Mouse (Mus musculus): ENCODE results near the gene Tprkb. TPM values are rescaled to one million over a fixed set of nuclear protein-coding genes. Genes with fewer than 3 reads are reported as not detected.
A peak's percentile ranks its signal among the peaks of the same experiment; 100 is the strongest.
"Not testable (repeated sequence)": the region's sequence is repeated elsewhere in the genome, so short reads cannot be mapped to it uniquely, and the experiment has no call there.

Tprkb gene
- polyA plus RNA-seq, 1 experiment = 16.0 TPM

- under 1% methylated on average over 70 of the region's 70 CpGs for WGBS
- TF ChIP-seq CTCF (IDR thresholded peaks at IDR 0.05; ENCODE audit: extremely low read depth, insufficient read length, insufficient replicate concordance, low read depth, low read length) (no peak), POLR2A (IDR thresholded peaks at IDR 0.05; ENCODE audit: low read depth, low read length) (peak; percentile 84)
- Histone ChIP-seq H3K27me3 (ENCODE audit: control insufficient read depth, insufficient read depth, low read length) (no peaks in the 10 kb centered on the region), H3K27ac (ENCODE audit: insufficient read depth, low read depth, low read length) (peak within 1 kb of the TSS; percentile 99), H3K4me3 (ENCODE audit: low read depth, low read length) (peak within 1 kb of the TSS; percentile 89), H3K36me3 (ENCODE audit: control insufficient read depth, insufficient read depth, low read length) (peaks cover 16% of the 10 kb centered on the region), H3K4me1 (ENCODE audit: control insufficient read depth, insufficient read depth, insufficient read length, low read length) (no peaks in the 10 kb centered on the region)
Observed at GRCm38 (mm10) chr6:85961101-85962091, 49.7 kb downstream of the Tprkb start, which contains the start of gene Dusp11. Dusp11 (minus strand) TSS chr6:85961667.

- not testable (repeated sequence) for H3K27me3 ChIP-seq (ENCODE audit: control insufficient read depth, insufficient read depth, low read length); H3K4me3 ChIP-seq (ENCODE audit: low read depth, low read length); H3K27ac ChIP-seq (ENCODE audit: insufficient read depth, low read depth, low read length); H3K4me1 ChIP-seq (ENCODE audit: control insufficient read depth, insufficient read depth, insufficient read length, low read length); H3K36me3 ChIP-seq (ENCODE audit: control insufficient read depth, insufficient read depth, low read length)
- 37% methylated on average over 6 of the region's 6 CpGs for WGBS
Observed at GRCm38 (mm10) chr6:85966081-85966480, 54.4 kb downstream of the Tprkb start.

GRCm38 (mm10) chr6:85966686-85967085, 55.0 kb downstream of the Tprkb start:
- Histone ChIP-seq H3K4me3 (ENCODE audit: low read depth, low read length) (no peak overlapping the region), H3K36me3 (ENCODE audit: control insufficient read depth, insufficient read depth, low read length) (no peaks in the 10 kb centered on the region), H3K27ac (ENCODE audit: insufficient read depth, low read depth, low read length) (no peak overlapping the region), H3K27me3 (ENCODE audit: control insufficient read depth, insufficient read depth, low read length) (no peaks in the 10 kb centered on the region), H3K4me1 (ENCODE audit: control insufficient read depth, insufficient read depth, insufficient read length, low read length) (no peaks in the 10 kb centered on the region)
- 79% methylated on average over 4 of the region's 4 CpGs for WGBS
- TF ChIP-seq CTCF (IDR thresholded peaks at IDR 0.05; ENCODE audit: extremely low read depth, insufficient read length, insufficient replicate concordance, low read depth, low read length) = no peak
- no peak for TF ChIP-seq POLR2A (IDR thresholded peaks at IDR 0.05; ENCODE audit: low read depth, low read length)

- no peaks in the 10 kb centered on the region for H3K27me3 ChIP-seq (ENCODE audit: control insufficient read depth, insufficient read depth, low read length)
- TF ChIP-seq CTCF (IDR thresholded peaks at IDR 0.05; ENCODE audit: extremely low read depth, insufficient read length, insufficient replicate concordance, low read depth, low read length) (no peak), POLR2A (IDR thresholded peaks at IDR 0.05; ENCODE audit: low read depth, low read length) (no peak)
- no peaks in the 10 kb centered on the region for H3K4me1 ChIP-seq (ENCODE audit: control insufficient read depth, insufficient read depth, insufficient read length, low read length)
- H3K4me3 ChIP-seq (ENCODE audit: low read depth, low read length) = no peak overlapping the region
- no peak overlapping the region for H3K27ac ChIP-seq (ENCODE audit: insufficient read depth, low read depth, low read length)
- no peaks in the 10 kb centered on the region for H3K36me3 ChIP-seq (ENCODE audit: control insufficient read depth, insufficient read depth, low read length)
- WGBS = 34% methylated on average over 2 of the region's 2 CpGs
Observed at GRCm38 (mm10) chr6:85969889-85970288, 58.2 kb downstream of the Tprkb start.

GRCm38 (mm10) chr6:85972699-85973098, 61.0 kb downstream of the Tprkb start:
- no peaks in the 10 kb centered on the region for H3K27me3 ChIP-seq (ENCODE audit: control insufficient read depth, insufficient read depth, low read length)
- WGBS = 62% methylated on average over 3 of the region's 3 CpGs
- H3K36me3 ChIP-seq (ENCODE audit: control insufficient read depth, insufficient read depth, low read length) = no peaks in the 10 kb centered on the region
- H3K4me1 ChIP-seq (ENCODE audit: control insufficient read depth, insufficient read depth, insufficient read length, low read length) = no peaks in the 10 kb centered on the region
- no peak overlapping the region for H3K27ac ChIP-seq (ENCODE audit: insufficient read depth, low read depth, low read length)
- no peak overlapping the region for H3K4me3 ChIP-seq (ENCODE audit: low read depth, low read length)
- no peak for TF ChIP-seq CTCF (IDR thresholded peaks at IDR 0.05; ENCODE audit: extremely low read depth, insufficient read length, insufficient replicate concordance, low read depth, low read length)
- no peak for TF ChIP-seq POLR2A (IDR thresholded peaks at IDR 0.05; ENCODE audit: low read depth, low read length)

- Histone ChIP-seq H3K4me3 (ENCODE audit: low read depth, low read length) (no peak overlapping the region), H3K4me1 (ENCODE audit: control insufficient read depth, insufficient read depth, insufficient read length, low read length) (no peaks in the 10 kb centered on the region), H3K36me3 (ENCODE audit: control insufficient read depth, insufficient read depth, low read length) (no peaks in the 10 kb centered on the region), H3K27me3 (ENCODE audit: control insufficient read depth, insufficient read depth, low read length) (no peaks in the 10 kb centered on the region), H3K27ac (ENCODE audit: insufficient read depth, low read depth, low read length) (no peak overlapping the region)
- WGBS = 60% methylated on average over 3 of the region's 3 CpGs
- TF ChIP-seq CTCF (IDR thresholded peaks at IDR 0.05; ENCODE audit: extremely low read depth, insufficient read length, insufficient replicate concordance, low read depth, low read length) (no peak), POLR2A (IDR thresholded peaks at IDR 0.05; ENCODE audit: low read depth, low read length) (no peak)
Observed at GRCm38 (mm10) chr6:85973336-85973735, 61.7 kb downstream of the Tprkb start.

GRCm38 (mm10) chr6:85974941-85975617, 63.4 kb downstream of the Tprkb start:
- no peak for TF ChIP-seq POLR2A (IDR thresholded peaks at IDR 0.05; ENCODE audit: low read depth, low read length)
- no peak for TF ChIP-seq CTCF (IDR thresholded peaks at IDR 0.05; ENCODE audit: extremely low read depth, insufficient read length, insufficient replicate concordance, low read depth, low read length)
- Histone ChIP-seq H3K4me1 (ENCODE audit: control insufficient read depth, insufficient read depth, insufficient read length, low read length) (no peaks in the 10 kb centered on the region), H3K27ac (ENCODE audit: insufficient read depth, low read depth, low read length) (no peak overlapping the region), H3K4me3 (ENCODE audit: low read depth, low read length) (no peak overlapping the region), H3K27me3 (ENCODE audit: control insufficient read depth, insufficient read depth, low read length) (no peaks in the 10 kb centered on the region), H3K36me3 (ENCODE audit: control insufficient read depth, insufficient read depth, low read length) (no peaks in the 10 kb centered on the region)
- WGBS = 65% methylated on average over 10 of the region's 10 CpGs

Measured in small intestine, adult 2 months (tissue).